Comparison of ENCODE assay signal across 9 mouse cellular contexts in the genomic region with DNA sequence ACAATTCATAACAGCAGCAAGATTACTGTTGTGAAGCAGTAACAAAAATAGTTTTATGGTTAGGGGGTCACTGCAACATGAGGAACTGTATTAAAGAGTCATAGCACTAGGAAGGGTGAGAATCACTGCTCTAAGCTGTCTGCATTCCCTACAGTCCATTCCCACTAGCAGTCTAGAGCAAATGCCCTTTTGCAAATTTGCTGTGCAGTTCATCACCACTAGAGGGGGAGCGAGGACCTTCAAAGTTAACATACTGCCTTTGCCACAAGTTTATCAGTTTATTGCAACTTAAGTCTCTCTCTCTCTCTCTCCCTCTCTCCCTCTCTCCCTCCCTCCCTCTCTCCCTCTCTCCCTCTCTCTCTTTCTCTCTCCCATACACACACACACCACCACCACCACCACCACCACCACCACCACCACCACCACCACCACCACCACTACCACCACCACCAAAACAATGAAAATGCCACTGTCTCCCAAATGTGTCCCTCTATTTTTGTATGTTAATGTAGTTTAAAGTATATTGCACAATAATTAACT.
DNase-seq lines count a peak whose midpoint lies in the region; ATAC-seq and TF ChIP-seq lines count a peak whose summit lies in the region.
"Had no signal": no experiment of that assay in that cellular context is flagged by ENCODE, and none has a peak within 500 bp of the region (broad histone marks: within the 10 kb centered on the region; RNA-seq: fewer than 3 reads in every experiment).

No protein-coding gene starts in this region.

- ATAC-seq in forebrain, postnatal 0 days, result peak; percentile 61
- peak; percentile 82 for ATAC-seq in hindbrain, embryonic 16.5 days
- ATAC-seq in midbrain, embryonic 15.5 days (replicated peaks), result peak; percentile 58

- H3K4me2 ChIP-seq in forebrain, postnatal 0 days (ENCODE audit: low read depth), result no peak overlapping the region
- no peak overlapping the region for H3K4me2 ChIP-seq in hindbrain, embryonic 16.5 days (ENCODE audit: low read length)
- H3K4me2 ChIP-seq in midbrain, embryonic 15.5 days, result no peak overlapping the region
- H3K4me2 ChIP-seq: embryonic facial prominence, embryonic 15.5 days had no signal

- H3K9ac ChIP-seq in forebrain, postnatal 0 days, result no peak overlapping the region
- no peak overlapping the region for H3K9ac ChIP-seq in hindbrain, embryonic 16.5 days (ENCODE audit: low read depth, low read length)
- no peak overlapping the region for H3K9ac ChIP-seq in midbrain, embryonic 15.5 days
- H3K9ac ChIP-seq: embryonic facial prominence, embryonic 15.5 days had no signal

- H3K27me3 ChIP-seq in forebrain, postnatal 0 days (ENCODE audit: insufficient read depth, low read length), result no peaks in the 10 kb centered on the region
- H3K27me3 ChIP-seq in hindbrain, embryonic 16.5 days (replicated peaks; ENCODE audit: control insufficient read depth, insufficient read depth, low read length), result no peaks in the 10 kb centered on the region
- no peaks in the 10 kb centered on the region for H3K27me3 ChIP-seq in midbrain, embryonic 15.5 days (replicated peaks)
- H3K27me3 ChIP-seq: embryonic facial prominence, embryonic 15.5 days had no signal

- intact Hi-C loops in left cerebral cortex, postnatal 25 days (cut with DNase I), result loop anchor here (10.0 kb wide), 1 partner anchor 1335 kb away; no protein-coding TSS in a partner anchor

- peak; percentile 4 to 5 for DNase-seq in spleen, postnatal 36 days (ENCODE audit: low spot score in 2 of 2)
- no peak for DNase-seq in spleen, postnatal 4 days (ENCODE audit: low spot score in 2 of 2)
- DNase-seq in c-Kit-positive CD71-positive TER-119-positive erythroid progenitor cells, embryonic 14.5 days (ENCODE audit: low spot score), result peak; percentile 12
- peak; percentile 85 for DNase-seq in forebrain, postnatal 0 days
- DNase-seq in left cerebral cortex, postnatal 25 days (ENCODE audit: low spot score in 2 of 2), result peak; percentile 63 to 85
- peak; percentile 40 for DNase-seq in thymus, postnatal 25 days

- H3K27ac ChIP-seq in forebrain, postnatal 0 days (ENCODE audit: low read depth, low read length), result no peak overlapping the region
- H3K27ac ChIP-seq in hindbrain, embryonic 16.5 days (ENCODE audit: low read depth, low read length), result no peak overlapping the region
- no peak overlapping the region for H3K27ac ChIP-seq in midbrain, embryonic 15.5 days
- H3K27ac ChIP-seq: embryonic facial prominence, embryonic 15.5 days had no signal

- H3K36me3 ChIP-seq in forebrain, postnatal 0 days (ENCODE audit: insufficient read depth), result no peaks in the 10 kb centered on the region
- no peaks in the 10 kb centered on the region for H3K36me3 ChIP-seq in hindbrain, embryonic 16.5 days (ENCODE audit: control insufficient read depth, insufficient read depth, low read length)
- no peaks in the 10 kb centered on the region for H3K36me3 ChIP-seq in midbrain, embryonic 15.5 days (replicated peaks)
- H3K36me3 ChIP-seq: embryonic facial prominence, embryonic 15.5 days had no signal

- H3K4me3 ChIP-seq in forebrain, postnatal 0 days (ENCODE audit: low read depth, low read length), result no peak overlapping the region
- H3K4me3 ChIP-seq in hindbrain, embryonic 16.5 days (ENCODE audit: low read length), result no peak overlapping the region
- no peak overlapping the region for H3K4me3 ChIP-seq in midbrain, embryonic 15.5 days
- H3K4me3 ChIP-seq: embryonic facial prominence, embryonic 15.5 days had no signal

- H3K4me1 ChIP-seq in forebrain, postnatal 0 days (ENCODE audit: insufficient read depth), result no peaks in the 10 kb centered on the region
- no peaks in the 10 kb centered on the region for H3K4me1 ChIP-seq in hindbrain, embryonic 16.5 days (ENCODE audit: control insufficient read depth, insufficient read depth, low read depth, low read length)
- H3K4me1 ChIP-seq in midbrain, embryonic 15.5 days, result no peaks in the 10 kb centered on the region
- H3K4me1 ChIP-seq: embryonic facial prominence, embryonic 15.5 days had no signal

- peak; percentile 89 for TF ChIP-seq CTCF in forebrain, postnatal 0 days (IDR thresholded peaks at IDR 0.05; ENCODE audit: low read depth)

- H3K9me3 ChIP-seq in forebrain, postnatal 0 days (ENCODE audit: low read length), result no peaks in the 10 kb centered on the region
- no peaks in the 10 kb centered on the region for H3K9me3 ChIP-seq in hindbrain, embryonic 16.5 days (ENCODE audit: control insufficient read depth, low read length)
- no peaks in the 10 kb centered on the region for H3K9me3 ChIP-seq in midbrain, embryonic 15.5 days
- H3K9me3 ChIP-seq: embryonic facial prominence, embryonic 15.5 days had no signal

- WGBS in forebrain, postnatal 0 days, result 4% methylated on average over 1 of the region's 1 CpGs
- 5% methylated on average over 1 of the region's 1 CpGs for WGBS in hindbrain, embryonic 16.5 days
- WGBS in midbrain, embryonic 15.5 days, result 0% methylated on average over 1 of the region's 1 CpGs

Comparison
In these comparisons a context has a peak if more than half of its experiments do, and no peak if none do; other contexts are left out.
1. DNase-seq: peak in spleen, postnatal 36 days (2 of 2), c-Kit-positive CD71-positive TER-119-positive erythroid progenitor cells, embryonic 14.5 days (single experiment), forebrain, postnatal 0 days (single experiment), left cerebral cortex, postnatal 25 days (2 of 2) and thymus, postnatal 25 days (single experiment); none in spleen, postnatal 4 days (0 of 2).
2. Peak in every context shown above with its lines, with median percentiles within 50 percentile points of each other: ATAC-seq.